Mouse (Mus musculus) left cerebral cortex, adult 6 months (tissue): ENCODE results near the gene Ghr. TPM values are rescaled to one million over a fixed set of nuclear protein-coding genes. Genes with fewer than 3 reads are reported as not detected.

ENCODE experiments used
- long read RNA-seq, 2 experiments: library from polyadenylated mRNA; unstranded; transcript quantifications; one replicate each; pipeline ENCODE4 v2.0.0; 2019 to 2020
- polyA plus RNA-seq: library from polyadenylated mRNA; unstranded; fragments of <200 nt; fragmentation: Nextera tagmentation; gene quantifications from 2 replicates; pipeline ENCODE4 v1.2.3, GENCODE M21; 2021

The Ghr gene
- 3.4 and 4.9 TPM in 2 replicates for polyA plus RNA-seq
- long read RNA-seq, experiment 1, full-length matches to known transcripts = 18 of 26 reads
- long read RNA-seq, experiment 1, partial matches to known transcripts = 3 of 26 reads
- long read RNA-seq, experiment 1, other reads (novel, unspliced or antisense) = 5 of 26 reads
- long read RNA-seq, experiment 2, transcript Ghr-203 (9 exons, 1,171 nt) = major isoform, 5 of 9 reads
- long read RNA-seq, experiment 2, partial matches to known transcripts = 1 of 9 reads
- long read RNA-seq, experiment 2, other reads (novel, unspliced or antisense) = 3 of 9 reads

GRCm38 (mm10) chr15:3582807-3583636 is at the start of gene Ghr:
TSS of gene Ghr (minus strand) at chr15:3583492.

DNA sequence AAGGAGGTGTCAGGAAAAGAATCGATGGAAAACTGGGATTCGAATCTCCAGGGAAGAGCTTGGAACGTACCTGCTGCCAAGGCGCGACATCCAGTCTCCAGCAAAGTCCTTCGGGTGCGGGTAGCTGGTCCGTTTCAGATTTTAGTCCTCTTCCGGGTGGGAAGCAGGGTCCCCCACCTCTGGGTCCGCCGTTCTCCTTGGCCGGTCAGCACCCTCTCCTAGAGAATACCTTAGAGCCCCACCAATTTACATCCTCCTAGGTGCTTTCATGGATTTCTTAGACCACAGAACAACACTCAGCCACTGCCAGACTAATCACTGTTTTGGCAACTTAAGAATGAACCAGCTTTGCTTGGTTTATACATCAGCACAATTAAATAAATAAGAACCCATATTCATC is 279.9 kb downstream of the Ghr start, which contains the start of gene Ccdc152:
Gene Ccdc152 (minus strand): TSS at position 101 of the 400 bp plus-strand sequence.

GRCm38 (mm10) chr15:3268247-3268646 is 315.0 kb downstream of the Ghr start, which contains the start of gene Selenop:
TSS of gene Selenop (plus strand) at chr15:3268547.

